13 mouse cellular contexts compared by ENCODE assay signal in genomic region chr7:122296805-122297204, GRCm38 (mm10).
"Had no signal": no experiment of that assay in that cellular context is flagged by ENCODE, and none has a peak within 500 bp of the region (broad histone marks: within the 10 kb centered on the region; RNA-seq: fewer than 3 reads in every experiment).

No protein-coding gene starts in this region.

- DNase-seq: kidney, postnatal 10 days; kidney, postnatal 4 days; liver; liver, embryonic 13.5 days; liver, postnatal 0 days; right cerebral cortex, postnatal 14 days; thymus, adult 2 months; thymus, postnatal 25 days had no signal

- H3K9ac ChIP-seq: limb, embryonic 12.5 days; liver, embryonic 13.5 days; liver, postnatal 0 days; midbrain, embryonic 12.5 days; neural tube, embryonic 13.5 days; stomach, embryonic 15.5 days had no signal

- H3K9me3 ChIP-seq: limb, embryonic 12.5 days; liver, embryonic 13.5 days; midbrain, embryonic 12.5 days; neural tube, embryonic 13.5 days; stomach, embryonic 15.5 days had no signal

- ATAC-seq: liver, postnatal 0 days; midbrain, embryonic 16.5 days had no signal

- H3K27ac ChIP-seq: limb, embryonic 12.5 days; liver, embryonic 13.5 days; midbrain, embryonic 12.5 days; neural tube, embryonic 13.5 days; stomach, embryonic 15.5 days had no signal

- H3K27me3 ChIP-seq: stomach, embryonic 15.5 days had no signal

- H3K4me2 ChIP-seq: limb, embryonic 12.5 days; liver, embryonic 13.5 days; midbrain, embryonic 12.5 days; neural tube, embryonic 13.5 days; stomach, embryonic 15.5 days had no signal

- H3K4me3 ChIP-seq: limb, embryonic 12.5 days; liver, embryonic 13.5 days; midbrain, embryonic 12.5 days; neural tube, embryonic 13.5 days; stomach, embryonic 15.5 days had no signal

- H3K4me1 ChIP-seq: liver, embryonic 13.5 days; midbrain, embryonic 12.5 days; neural tube, embryonic 13.5 days; stomach, embryonic 15.5 days had no signal

- H3K36me3 ChIP-seq: limb, embryonic 12.5 days; liver, embryonic 13.5 days; midbrain, embryonic 12.5 days; neural tube, embryonic 13.5 days; stomach, embryonic 15.5 days had no signal
